Mouse (Mus musculus): ENCODE results near the gene Gcsam.

The Gcsam gene

GRCm38 (mm10) chr16:45610267-45610666, at the start of gene Gcsam:
TSS of gene Gcsam (plus strand) at chr16:45610380.
- no peak for DNase-seq (ENCODE audit: low spot score)

DNA sequence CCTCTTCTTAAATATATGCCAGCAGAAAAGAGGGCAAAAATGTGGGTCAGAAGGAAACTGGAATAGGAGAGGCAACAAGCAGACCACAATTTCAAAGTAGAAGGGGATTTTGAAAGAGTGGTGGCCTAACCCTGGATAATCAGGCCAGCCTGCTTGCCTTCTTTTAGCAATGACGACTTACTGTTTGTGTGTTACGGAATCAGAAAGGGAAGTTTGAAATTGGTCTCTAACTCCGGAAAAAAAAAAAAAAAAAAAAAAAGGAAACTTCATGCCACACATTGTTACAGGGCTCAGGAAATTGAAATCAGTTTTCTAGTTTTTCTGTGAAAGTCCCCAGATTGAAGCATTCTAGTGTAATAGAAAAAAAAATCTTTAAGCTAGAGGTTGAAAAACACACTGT, 48.4 kb upstream of the Gcsam start:
- no peak for DNase-seq (ENCODE audit: low spot score)

DNA sequence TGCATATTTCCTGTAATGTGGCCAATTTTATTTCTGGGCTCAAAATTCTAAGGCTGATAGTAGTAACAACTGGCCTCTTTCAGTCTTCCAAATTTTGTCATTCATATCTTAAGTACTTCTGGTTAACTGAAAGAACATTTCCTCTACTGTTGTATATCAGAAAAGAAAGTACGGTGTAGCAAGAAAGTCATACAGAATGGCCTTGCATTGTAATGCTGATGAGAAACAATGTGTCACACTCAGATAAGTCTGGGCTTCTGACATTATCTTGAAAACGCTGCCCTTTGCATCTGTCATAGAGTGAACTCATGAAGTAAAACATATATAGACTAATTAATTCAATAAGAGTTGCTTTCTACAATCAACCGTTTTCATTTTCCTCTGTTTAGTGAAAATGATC, 37.9 kb upstream of the Gcsam start:
- no peak for DNase-seq (ENCODE audit: low spot score)

- DNase-seq (ENCODE audit: low spot score): no peak
Observed at GRCm38 (mm10) chr16:45579883-45580282, 30.3 kb upstream of the Gcsam start.

GRCm38 (mm10) chr16:45582512-45582911, 27.7 kb upstream of the Gcsam start:
- DNase-seq (ENCODE audit: low spot score): no peak

- DNase-seq (ENCODE audit: low spot score): no peak
Observed at GRCm38 (mm10) chr16:45593656-45594055, 16.5 kb upstream of the Gcsam start.

DNA sequence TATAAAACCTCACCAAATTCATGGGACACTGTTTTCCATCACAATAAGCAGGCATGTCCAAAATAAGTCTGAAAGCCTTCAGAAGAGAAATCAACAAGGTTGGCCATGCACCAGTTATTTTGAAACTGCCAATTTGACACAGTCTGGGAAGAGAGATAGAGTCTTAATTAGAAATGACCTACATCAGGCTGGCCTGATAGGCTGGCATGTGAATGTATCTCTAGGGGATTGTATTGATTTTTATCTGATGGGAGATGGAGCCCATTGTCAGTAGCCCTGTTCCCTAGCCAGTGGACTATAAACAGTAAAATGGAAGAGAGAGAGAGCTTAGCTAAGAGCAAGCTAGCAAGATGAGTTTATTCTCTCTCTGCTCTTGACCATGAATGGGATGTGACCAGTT, 14.7 kb upstream of the Gcsam start:
- DNase-seq (ENCODE audit: low spot score): no peak

DNA sequence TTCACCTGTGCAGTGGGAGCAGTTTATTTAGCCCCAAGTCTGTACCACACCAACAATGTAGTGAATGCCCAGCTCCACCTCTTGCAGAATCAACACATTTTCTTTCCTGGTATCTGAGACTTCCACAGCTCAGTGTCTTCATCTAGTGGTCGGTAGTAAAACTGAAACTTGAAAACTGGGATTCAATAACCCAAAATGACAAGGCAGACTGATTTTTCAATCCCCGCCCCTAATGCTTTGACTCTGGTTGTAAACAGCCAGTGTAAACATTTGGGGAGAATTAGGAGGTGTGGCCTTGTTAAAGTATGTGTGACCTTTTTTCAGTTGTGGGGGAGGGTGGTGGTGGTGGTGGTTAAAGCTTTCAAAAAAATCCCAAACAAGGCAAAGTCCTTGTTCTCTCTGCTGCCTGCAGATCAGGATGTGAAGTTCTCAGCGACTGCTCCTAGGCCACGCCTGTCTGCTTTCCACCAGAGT, 1.7 kb upstream of the Gcsam start:
- no peak for DNase-seq (ENCODE audit: low spot score)

GRCm38 (mm10) chr16:45609300-45609699, 880 bp upstream of the Gcsam start:
- no peak for DNase-seq (ENCODE audit: low spot score)

- no peak for DNase-seq (ENCODE audit: low spot score)
Observed at GRCm38 (mm10) chr16:45613247-45613646, 3.1 kb downstream of the Gcsam start.

DNA sequence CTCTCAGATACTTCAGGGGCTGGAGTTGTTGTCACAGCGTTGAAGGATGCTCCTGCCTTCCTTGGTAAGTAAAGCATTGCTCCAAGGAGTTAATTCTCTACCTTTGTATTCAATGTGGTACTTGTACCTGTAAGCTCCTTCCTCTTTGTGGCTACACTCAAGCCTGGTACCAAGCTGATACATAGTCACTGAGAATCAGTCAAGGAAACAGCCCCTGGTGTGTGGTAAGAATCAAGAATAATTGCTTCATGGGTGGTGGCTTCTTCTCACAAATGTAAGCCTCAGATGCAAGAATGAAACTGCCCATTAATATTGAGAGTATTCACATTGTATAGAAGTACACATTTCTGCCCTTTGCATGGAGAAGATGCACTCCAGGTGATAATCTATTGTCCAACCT, 5.8 kb downstream of the Gcsam start:
- DNase-seq (ENCODE audit: low spot score): no peak

GRCm38 (mm10) chr16:45619751-45620375, 9.7 kb downstream of the Gcsam start:
- DNase-seq (ENCODE audit: low spot score): no peak

GRCm38 (mm10) chr16:45623230-45623629, 13.1 kb downstream of the Gcsam start:
- no peak for DNase-seq (ENCODE audit: low spot score)

- DNase-seq (ENCODE audit: low spot score): no peak
Observed at GRCm38 (mm10) chr16:45624791-45625190, 14.6 kb downstream of the Gcsam start.

GRCm38 (mm10) chr16:45625342-45625741, 15.2 kb downstream of the Gcsam start:
- DNase-seq (ENCODE audit: low spot score): no peak

DNA sequence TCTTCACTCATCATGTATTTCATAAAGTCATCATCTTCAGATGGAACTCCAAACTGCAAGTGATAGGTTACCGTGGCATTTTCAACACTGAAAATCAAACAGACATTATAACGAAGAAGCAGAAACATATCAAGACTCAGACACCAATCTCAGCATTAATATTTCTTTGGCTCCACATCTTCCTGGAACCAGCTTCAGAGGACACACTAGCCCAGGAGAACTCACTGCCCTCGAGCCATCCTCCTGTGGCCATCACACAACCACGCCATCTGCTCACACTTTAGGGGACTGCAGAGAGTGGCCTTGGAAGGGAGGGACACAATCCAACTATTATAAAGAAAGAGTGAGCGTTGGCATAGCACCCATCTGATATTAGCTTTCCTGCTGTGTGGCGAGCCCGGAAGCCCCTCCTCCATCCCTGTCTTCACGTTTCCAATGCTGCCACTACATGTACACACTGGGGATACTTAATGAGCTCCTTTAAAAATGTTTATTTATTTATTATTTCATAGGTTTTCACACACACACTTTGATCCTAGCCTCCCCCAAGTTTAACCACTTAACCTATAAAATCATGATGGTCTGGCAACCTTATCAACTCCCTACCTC, 19.4 kb downstream of the Gcsam start:
- DNase-seq (ENCODE audit: low spot score): no peak

DNA sequence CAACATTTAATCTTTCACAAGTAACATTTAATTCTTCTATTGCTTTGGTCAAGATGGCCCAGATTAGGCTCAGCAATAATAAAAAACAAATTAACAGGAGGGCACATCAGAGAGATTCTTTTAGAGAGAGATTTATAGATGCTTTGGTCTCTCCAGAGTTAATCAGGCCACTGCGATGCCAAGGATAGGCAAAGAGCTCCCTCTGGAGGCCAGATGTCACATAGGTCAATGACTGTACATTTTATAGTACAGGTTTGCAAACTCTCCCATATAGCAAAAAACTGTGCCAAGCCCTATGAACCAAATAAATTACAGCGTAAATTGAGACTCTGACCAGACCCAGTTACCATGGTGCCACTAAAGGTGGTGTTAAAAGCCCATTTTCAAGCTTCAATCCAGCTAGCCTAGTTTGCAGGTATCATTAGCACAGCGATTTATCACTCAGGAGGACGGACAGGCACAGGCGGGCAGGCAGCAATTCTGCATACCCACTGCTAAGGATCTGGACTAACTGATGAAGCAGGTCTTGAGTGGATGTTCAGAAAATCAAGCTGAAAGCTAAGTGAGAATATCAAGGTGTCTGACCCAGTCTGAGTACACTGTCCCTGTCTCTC, 20.3 kb downstream of the Gcsam start:
- peak; percentile 50 for DNase-seq (ENCODE audit: low spot score)

- no peak for DNase-seq (ENCODE audit: low spot score)
Observed at GRCm38 (mm10) chr16:45632420-45632819, 22.2 kb downstream of the Gcsam start.

- DNase-seq (ENCODE audit: low spot score): no peak
Observed at GRCm38 (mm10) chr16:45635826-45636225, 25.6 kb downstream of the Gcsam start.

GRCm38 (mm10) chr16:45640070-45640762, 30.0 kb downstream of the Gcsam start:
- no peak for DNase-seq (ENCODE audit: low spot score)

- DNase-seq (ENCODE audit: low spot score): no peak
Observed at GRCm38 (mm10) chr16:45641301-45641700, 31.1 kb downstream of the Gcsam start.

GRCm38 (mm10) chr16:45643944-45644343, 33.8 kb downstream of the Gcsam start:
- DNase-seq (ENCODE audit: low spot score): no peak

GRCm38 (mm10) chr16:45644380-45644779, 34.2 kb downstream of the Gcsam start:
- no peak for DNase-seq (ENCODE audit: low spot score)

Measured in ovary, postnatal 36 days (tissue).